In genomic region chr19:4226779-4227178, GRCm38 (mm10) we compare ENCODE assay signal across 17 mouse cellular contexts. TPM values are rescaled to one million over a fixed set of nuclear protein-coding genes. Genes with fewer than 3 reads are reported as not detected.
"Had no signal": no experiment of that assay in that cellular context is flagged by ENCODE, and none has a peak within 500 bp of the region (broad histone marks: within the 10 kb centered on the region; RNA-seq: fewer than 3 reads in every experiment).

No protein-coding gene starts in this region.

- H3K4me3 ChIP-seq: intestine, embryonic 15.5 days; layer of hippocampus, adult 2 months; limb, embryonic 10.5 days; liver, embryonic 15.5 days; midbrain, embryonic 13.5 days; myocyte; stomach, embryonic 15.5 days had no signal

- H3K4me2 ChIP-seq: intestine, embryonic 15.5 days; liver, embryonic 11.5 days; liver, embryonic 15.5 days; lung, embryonic 14.5 days; midbrain, embryonic 13.5 days; stomach, embryonic 15.5 days had no signal

- H3K27me3 ChIP-seq: intestine, embryonic 15.5 days; stomach, embryonic 15.5 days had no signal

- H3K36me3 ChIP-seq: liver, embryonic 15.5 days; midbrain, embryonic 13.5 days; stomach, embryonic 15.5 days had no signal

- H3K27ac ChIP-seq: intestine, embryonic 15.5 days; layer of hippocampus, adult 2 months; limb, embryonic 10.5 days; liver, embryonic 15.5 days; midbrain, embryonic 13.5 days; stomach, embryonic 15.5 days had no signal

- H3K9me3 ChIP-seq: intestine, embryonic 15.5 days; limb, embryonic 10.5 days; liver, embryonic 15.5 days; midbrain, embryonic 13.5 days; stomach, embryonic 15.5 days had no signal

- DNase-seq: kidney, adult 18-20 months; kidney, postnatal 10 days; kidney, postnatal 4 days; lung, embryonic 14.5 days; lung, postnatal 10 days; lung, postnatal 4 days; right cerebral cortex, postnatal 4 days had no signal

- H3K9ac ChIP-seq: intestine, embryonic 15.5 days; liver, embryonic 15.5 days; lung, embryonic 14.5 days; midbrain, embryonic 13.5 days; stomach, embryonic 15.5 days had no signal

- ATAC-seq: intestine, embryonic 15.5 days; midbrain, embryonic 13.5 days had no signal

RNA-seq across cellular contexts. Expression of gene AC109138.7, which starts 12.6 kb away (rescaled TPM):
- polyA plus RNA-seq: intestine, embryonic 15.5 days; kidney, embryonic 14.5 days; limb, embryonic 10.5 days; liver, embryonic 11.5 days; liver, embryonic 15.5 days; lung, embryonic 14.5 days; midbrain, embryonic 13.5 days; myocyte; neural tube, embryonic 14.5 days; stomach, embryonic 15.5 days had no signal
